Mouse (Mus musculus): ENCODE data around the gene Gna15.

Gna15 gene

GRCm38 (mm10) chr10:81524051-81524605, at the start of gene Gna15:
TSS of gene Gna15 (minus strand) at chr10:81524225.
- no peak for DNase-seq (ENCODE audit: low read depth, low spot score)

- no peak for DNase-seq (ENCODE audit: low read depth, low spot score)
Measured at GRCm38 (mm10) chr10:81572975-81573374, 49.0 kb upstream of the Gna15 start.

- no peak for DNase-seq (ENCODE audit: low read depth, low spot score)
Measured at GRCm38 (mm10) chr10:81572133-81572671, 48.2 kb upstream of the Gna15 start.

- peak; percentile 94 for DNase-seq (ENCODE audit: low read depth, low spot score)
Measured at GRCm38 (mm10) chr10:81571501-81571876, 47.5 kb upstream of the Gna15 start.

- DNase-seq (ENCODE audit: low read depth, low spot score): peak; percentile 86
Measured at GRCm38 (mm10) chr10:81570831-81571500, 46.9 kb upstream of the Gna15 start.

- no peak for DNase-seq (ENCODE audit: low read depth, low spot score)
Measured at GRCm38 (mm10) chr10:81570238-81570800, 46.3 kb upstream of the Gna15 start.

GRCm38 (mm10) chr10:81569507-81570237, 45.6 kb upstream of the Gna15 start:
- DNase-seq (ENCODE audit: low read depth, low spot score): no peak

GRCm38 (mm10) chr10:81568381-81569191, 44.6 kb upstream of the Gna15 start:
- no peak for DNase-seq (ENCODE audit: low read depth, low spot score)

- no peak for DNase-seq (ENCODE audit: low read depth, low spot score)
Measured at GRCm38 (mm10) chr10:81565257-81566228, 41.5 kb upstream of the Gna15 start.

GRCm38 (mm10) chr10:81564734-81565133, 40.7 kb upstream of the Gna15 start:
- no peak for DNase-seq (ENCODE audit: low read depth, low spot score)

- no peak for DNase-seq (ENCODE audit: low read depth, low spot score)
Measured at GRCm38 (mm10) chr10:81564216-81564615, 40.2 kb upstream of the Gna15 start.

GRCm38 (mm10) chr10:81563481-81563880, 39.5 kb upstream of the Gna15 start:
- no peak for DNase-seq (ENCODE audit: low read depth, low spot score)

GRCm38 (mm10) chr10:81562411-81562810, 38.4 kb upstream of the Gna15 start:
- DNase-seq (ENCODE audit: low read depth, low spot score): no peak

- DNase-seq (ENCODE audit: low read depth, low spot score): no peak
Measured at GRCm38 (mm10) chr10:81560719-81561459, 36.9 kb upstream of the Gna15 start.

GRCm38 (mm10) chr10:81559627-81560539, 35.9 kb upstream of the Gna15 start:
- DNase-seq (ENCODE audit: low read depth, low spot score): no peak

GRCm38 (mm10) chr10:81559163-81559626, 35.2 kb upstream of the Gna15 start, which contains the start of gene Aes:
TSS of gene Aes (plus strand) at chr10:81559488.
- no peak for DNase-seq (ENCODE audit: low read depth, low spot score)

- DNase-seq (ENCODE audit: low read depth, low spot score): no peak
Measured at GRCm38 (mm10) chr10:81557491-81557890, 33.5 kb upstream of the Gna15 start.

- DNase-seq (ENCODE audit: low read depth, low spot score): no peak
Measured at GRCm38 (mm10) chr10:81556282-81556681, 32.3 kb upstream of the Gna15 start.
